Mouse (Mus musculus): ENCODE results near the gene Hagh. TPM values are rescaled to one million over a fixed set of nuclear protein-coding genes. Genes with fewer than 3 reads are reported as not detected.

Gene Hagh
- polyA plus RNA-seq, 1 experiment = 157 TPM

DNA sequence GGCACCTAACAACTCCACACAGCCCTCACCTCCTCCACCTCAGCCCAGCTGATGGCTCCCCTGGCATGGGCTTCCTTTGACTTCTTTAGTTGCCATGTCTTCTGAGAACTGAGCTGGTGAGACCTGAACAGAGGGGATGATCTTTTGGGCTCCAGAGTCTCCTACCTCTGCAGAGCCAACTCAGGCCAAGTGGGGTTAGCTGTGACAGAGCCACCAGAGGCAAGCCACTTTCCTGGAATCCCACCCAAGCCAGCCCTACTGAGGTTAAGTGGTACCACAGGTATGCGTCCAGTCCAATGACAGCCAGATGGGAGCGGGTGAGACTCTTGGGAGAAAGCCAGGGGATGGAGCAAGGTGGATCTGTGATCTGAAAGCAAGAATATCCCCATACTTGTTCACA, 53.3 kb downstream of the Hagh start:
- H3K4me1 ChIP-seq (replicated peaks; ENCODE audit: control insufficient read depth, insufficient read depth, low read length) = peaks cover 26% of the 10 kb centered on the region

DNA sequence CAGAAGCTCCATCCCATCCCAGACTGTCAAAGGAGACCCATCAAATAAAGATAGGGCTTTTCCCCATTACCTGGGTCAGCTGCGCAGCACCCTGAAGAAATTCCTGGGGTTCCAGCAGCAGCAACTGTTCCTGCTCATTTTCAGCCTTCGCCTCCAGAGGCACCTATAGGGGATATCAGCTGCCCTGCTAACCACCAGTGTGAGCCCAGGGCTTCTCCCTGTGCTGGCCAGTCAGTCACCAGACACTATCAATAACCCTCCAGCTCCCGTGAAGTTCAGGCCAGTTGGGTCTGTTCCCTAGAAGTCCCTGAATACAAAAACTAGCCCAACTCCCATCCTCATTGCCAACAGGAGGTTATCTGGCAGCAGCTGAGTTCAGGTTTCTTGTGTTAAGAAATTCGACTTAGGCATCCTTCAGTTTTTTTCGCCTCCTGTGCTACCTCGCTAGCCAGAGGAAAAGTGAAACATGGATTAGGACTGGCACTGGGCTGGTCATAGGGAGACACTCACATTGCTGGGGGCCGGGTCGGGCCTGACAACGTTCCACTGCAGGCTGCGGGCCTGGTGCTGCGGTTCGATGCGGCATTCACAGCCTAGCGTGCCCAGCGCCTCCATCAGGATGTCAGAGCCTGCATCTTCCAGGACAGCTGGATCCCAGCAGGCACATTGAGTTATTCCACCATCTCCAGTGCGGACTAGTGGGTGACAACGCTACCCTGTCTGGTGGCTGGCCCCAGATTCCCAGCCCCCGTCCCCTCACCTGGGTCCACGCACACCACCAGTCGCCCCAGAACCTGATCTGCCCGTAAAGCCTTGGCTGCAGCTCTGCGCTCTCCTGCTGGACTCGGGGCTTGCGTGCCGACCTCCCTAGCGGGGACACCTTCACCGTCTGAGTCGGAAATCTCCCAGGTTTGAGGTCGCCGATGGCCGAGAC, 54.4 kb downstream of the Hagh start:
- Histone ChIP-seq H3K36me3 (ENCODE audit: control insufficient read depth, insufficient read depth, low read length) (peaks cover 20% of the 10 kb centered on the region), H3K27ac (ENCODE audit: control insufficient read depth, insufficient read depth, low read length) (peak overlapping the region; percentile 67), H3K4me3 (ENCODE audit: control insufficient read depth, insufficient read depth, low read length) (peak overlapping the region; percentile 71), H3K4me1 (replicated peaks; ENCODE audit: control insufficient read depth, insufficient read depth, low read length) (peaks cover 26% of the 10 kb centered on the region), H3K27me3 (ENCODE audit: control insufficient read depth, insufficient read depth, low read length) (no peaks in the 10 kb centered on the region)
- DNase-seq = no peak
- WGBS = 14% methylated on average over 31 of the region's 31 CpGs
- TF ChIP-seq POLR2A (IDR thresholded peaks at IDR 0.05; ENCODE audit: control insufficient read depth, extremely low read depth, insufficient read depth, low read length, poor library complexity) = no peak
- TF ChIP-seq CTCF (IDR thresholded peaks at IDR 0.05; ENCODE audit: borderline replicate concordance, control insufficient read depth, extremely low read depth, insufficient read depth, low read length, poor library complexity) = no peak

More for the DNA sequence above, 53.3 kb downstream of the Hagh start:
- 96% methylated on average over 2 of the region's 2 CpGs for WGBS
- Histone ChIP-seq H3K4me3 (ENCODE audit: control insufficient read depth, insufficient read depth, low read length) (no peak overlapping the region), H3K27me3 (ENCODE audit: control insufficient read depth, insufficient read depth, low read length) (no peaks in the 10 kb centered on the region), H3K36me3 (ENCODE audit: control insufficient read depth, insufficient read depth, low read length) (peaks cover 22% of the 10 kb centered on the region), H3K27ac (ENCODE audit: control insufficient read depth, insufficient read depth, low read length) (no peak overlapping the region)
- no peak for DNase-seq
- TF ChIP-seq CTCF (IDR thresholded peaks at IDR 0.05; ENCODE audit: borderline replicate concordance, control insufficient read depth, extremely low read depth, insufficient read depth, low read length, poor library complexity) (no peak), POLR2A (IDR thresholded peaks at IDR 0.05; ENCODE audit: control insufficient read depth, extremely low read depth, insufficient read depth, low read length, poor library complexity) (no peak)

DNA sequence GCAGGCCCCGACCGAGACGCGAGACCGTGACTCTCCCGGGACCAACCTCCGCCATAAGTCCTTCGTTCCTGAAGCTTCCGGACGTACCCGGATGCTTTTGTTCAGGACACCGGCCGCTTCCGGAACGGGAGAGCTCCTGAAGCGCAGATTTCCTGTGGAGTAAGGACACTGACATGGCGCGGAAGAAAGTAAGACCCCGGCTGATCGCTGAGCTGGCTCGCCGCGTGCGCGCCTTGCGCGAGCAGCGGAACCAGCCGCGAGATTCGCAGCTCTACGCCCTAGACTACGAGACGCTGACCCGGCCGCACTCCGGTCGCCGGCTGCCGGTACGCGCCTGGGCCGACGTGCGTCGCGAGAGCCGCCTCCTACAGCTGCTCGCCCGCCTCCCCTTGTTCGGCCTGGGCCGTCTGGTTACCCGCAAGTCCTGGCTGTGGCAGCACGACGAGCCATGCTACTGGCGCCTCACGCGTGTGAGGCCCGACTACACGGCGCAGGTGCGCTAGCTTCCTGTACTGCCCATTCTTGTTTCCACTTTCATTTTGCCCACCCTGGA, 55.1 kb downstream of the Hagh start, which contains the start of the genes Eme2 and Mrps34:
Gene Eme2, minus strand, starts transcription at position 93 of the 553 bp plus-strand sequence.
Gene Mrps34, plus strand, starts transcription at position 122 of the 553 bp plus-strand sequence.
- H3K36me3 ChIP-seq (ENCODE audit: control insufficient read depth, insufficient read depth, low read length) = peaks cover 26% of the 10 kb centered on the region
- 0 out of 2 replicates have a peak, but pooled peaks have one; percentile 36 for TF ChIP-seq POLR2A (IDR thresholded peaks at IDR 0.05; ENCODE audit: control insufficient read depth, extremely low read depth, insufficient read depth, low read length, poor library complexity)
- TF ChIP-seq CTCF (IDR thresholded peaks at IDR 0.05; ENCODE audit: borderline replicate concordance, control insufficient read depth, extremely low read depth, insufficient read depth, low read length, poor library complexity) = 0 out of 2 replicates have a peak, but pooled peaks have one; percentile 22
- H3K4me1 ChIP-seq (replicated peaks; ENCODE audit: control insufficient read depth, insufficient read depth, low read length) = peaks cover 26% of the 10 kb centered on the region

DNA sequence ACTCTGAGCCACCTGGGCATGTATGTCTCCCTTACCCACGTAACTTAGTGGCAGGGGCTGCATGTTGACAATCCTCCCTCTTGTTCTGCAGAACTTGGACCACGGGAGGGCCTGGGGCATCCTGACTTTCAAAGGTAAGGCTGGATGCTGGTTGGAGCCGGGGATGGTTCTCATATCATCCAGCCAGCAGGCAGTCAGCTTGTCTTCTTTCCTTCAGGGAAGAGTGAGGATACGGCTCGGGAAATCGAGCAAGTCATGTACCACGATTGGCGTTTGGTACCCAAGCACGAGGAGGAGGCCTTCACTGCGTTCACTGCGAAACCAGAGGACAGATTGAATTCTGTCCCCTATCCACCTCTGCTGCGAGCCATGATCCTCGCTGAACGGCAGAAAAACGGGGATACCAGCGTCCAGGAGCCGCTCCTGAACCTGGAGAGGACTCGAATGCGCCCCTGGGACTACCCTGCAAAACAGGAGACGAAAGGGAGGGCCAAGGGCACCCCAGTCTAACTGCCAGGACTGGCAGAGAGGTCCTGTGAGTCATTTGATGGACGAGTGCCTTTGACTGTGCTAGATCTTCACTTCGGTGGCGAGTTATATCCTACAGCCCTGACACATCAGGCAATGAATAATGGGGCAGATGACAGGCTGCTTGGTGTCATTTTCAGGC, 55.8 kb downstream of the Hagh start:
- no peak for DNase-seq
- Histone ChIP-seq H3K4me1 (replicated peaks; ENCODE audit: control insufficient read depth, insufficient read depth, low read length) (peaks cover 26% of the 10 kb centered on the region), H3K27me3 (ENCODE audit: control insufficient read depth, insufficient read depth, low read length) (no peaks in the 10 kb centered on the region), H3K36me3 (ENCODE audit: control insufficient read depth, insufficient read depth, low read length) (peaks cover 28% of the 10 kb centered on the region), H3K27ac (ENCODE audit: control insufficient read depth, insufficient read depth, low read length) (peak overlapping the region; percentile 67), H3K4me3 (ENCODE audit: control insufficient read depth, insufficient read depth, low read length) (peak overlapping the region; percentile 71)
- WGBS = 5% methylated on average over 23 of the region's 23 CpGs
- TF ChIP-seq POLR2A (IDR thresholded peaks at IDR 0.05; ENCODE audit: control insufficient read depth, extremely low read depth, insufficient read depth, low read length, poor library complexity) = no peak
- TF ChIP-seq CTCF (IDR thresholded peaks at IDR 0.05; ENCODE audit: borderline replicate concordance, control insufficient read depth, extremely low read depth, insufficient read depth, low read length, poor library complexity) = no peak

More for the DNA sequence above, 55.1 kb downstream of the Hagh start, which contains the start of the genes Eme2 and Mrps34:
- peak within 1 kb of the TSS; percentile 67 for H3K27ac ChIP-seq (ENCODE audit: control insufficient read depth, insufficient read depth, low read length)
- no peaks in the 10 kb centered on the region for H3K27me3 ChIP-seq (ENCODE audit: control insufficient read depth, insufficient read depth, low read length)
- peak; percentile 71 for DNase-seq
- peak within 1 kb of the TSS; percentile 71 for H3K4me3 ChIP-seq (ENCODE audit: control insufficient read depth, insufficient read depth, low read length)
- under 1% methylated on average over 62 of the region's 62 CpGs for WGBS

DNA sequence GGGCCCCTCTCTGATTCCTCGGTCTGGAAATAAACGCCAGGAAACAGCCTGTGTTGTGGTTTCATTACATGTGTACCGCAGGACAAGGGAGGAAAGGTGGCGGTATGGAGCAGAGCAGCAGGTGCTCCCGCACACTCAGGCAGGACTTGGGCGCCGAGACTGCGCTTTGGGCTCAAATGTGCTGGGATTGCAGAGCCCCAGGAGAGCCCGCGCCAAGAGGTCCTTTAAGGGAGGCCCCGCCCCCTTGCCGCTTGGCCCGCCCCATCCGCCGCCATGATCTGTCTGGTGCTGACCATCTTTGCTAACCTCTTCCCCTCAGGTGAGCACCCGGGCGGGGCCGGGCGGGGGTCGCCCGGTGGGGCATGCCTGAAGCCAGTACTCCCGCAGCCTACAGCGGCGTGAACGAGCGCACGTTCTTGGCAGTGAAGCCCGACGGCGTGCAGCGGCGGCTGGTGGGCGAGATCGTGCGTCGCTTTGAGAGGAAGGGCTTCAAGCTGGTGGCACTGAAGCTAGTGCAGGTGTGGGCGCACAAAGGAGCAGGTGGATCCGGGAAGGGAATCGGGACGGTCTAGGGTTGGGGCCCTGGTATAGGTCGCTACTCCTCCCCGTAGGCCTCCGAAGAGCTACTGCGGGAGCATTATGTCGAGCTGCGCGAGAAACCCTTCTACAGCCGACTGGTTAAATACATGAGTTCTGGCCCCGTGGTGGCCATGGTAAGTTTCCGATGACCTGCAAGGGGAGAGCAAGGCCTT, 56.5 kb downstream of the Hagh start, which contains the start of gene Nme3:
Gene Nme3, plus strand, starts transcription at position 260 of the 752 bp plus-strand sequence.
- WGBS = 1% methylated on average over 50 of the region's 50 CpGs

More for the DNA sequence above, 56.5 kb downstream of the Hagh start, which contains the start of gene Nme3:
- H3K27ac ChIP-seq (ENCODE audit: control insufficient read depth, insufficient read depth, low read length) = peak within 1 kb of the TSS; percentile 67
- DNase-seq = peak; percentile 70
- H3K36me3 ChIP-seq (ENCODE audit: control insufficient read depth, insufficient read depth, low read length) = peaks cover 27% of the 10 kb centered on the region
- H3K4me1 ChIP-seq (replicated peaks; ENCODE audit: control insufficient read depth, insufficient read depth, low read length) = peaks cover 26% of the 10 kb centered on the region
- no peak for TF ChIP-seq CTCF (IDR thresholded peaks at IDR 0.05; ENCODE audit: borderline replicate concordance, control insufficient read depth, extremely low read depth, insufficient read depth, low read length, poor library complexity)
- no peak for TF ChIP-seq POLR2A (IDR thresholded peaks at IDR 0.05; ENCODE audit: control insufficient read depth, extremely low read depth, insufficient read depth, low read length, poor library complexity)
- no peaks in the 10 kb centered on the region for H3K27me3 ChIP-seq (ENCODE audit: control insufficient read depth, insufficient read depth, low read length)
- H3K4me3 ChIP-seq (ENCODE audit: control insufficient read depth, insufficient read depth, low read length) = peak within 1 kb of the TSS; percentile 71
